Mouse (Mus musculus) thymus, adult 2 months (tissue): Measurements from ENCODE around the gene Tspan5. TPM values are rescaled to one million over a fixed set of nuclear protein-coding genes. Genes with fewer than 3 reads are reported as not detected.

Source experiments
- DNase-seq: peaks from one replicate; pipeline ENCODE4 v3.0.0; 2021
- H3K27ac ChIP-seq: fragments of 200-500 bp; 2 replicates; pipeline ENCODE4 v1.5.1; 2012; ENCODE audit warnings: low read length, control low read depth; ENCODE audit not compliant: control insufficient read depth, insufficient read depth
- H3K27me3 ChIP-seq: fragments of 200-500 bp; 2 replicates; pipeline ENCODE4 v1.6.1; 2012; ENCODE audit warnings: mild to moderate bottlenecking, low read length, moderate library complexity, mixed read lengths; ENCODE audit not compliant: control insufficient read depth, insufficient read depth
- H3K36me3 ChIP-seq: fragments of 200-500 bp; 2 replicates; pipeline ENCODE4 v1.6.1; 2012; ENCODE audit warnings: mild to moderate bottlenecking, low read length, moderate library complexity; ENCODE audit not compliant: control insufficient read depth, insufficient read depth
- H3K4me1 ChIP-seq: fragments of 200-500 bp; replicated peaks from 2 replicates; pipeline ENCODE4 v1.6.1; 2012; ENCODE audit warnings: low read length; ENCODE audit not compliant: control insufficient read depth, insufficient read depth
- H3K4me3 ChIP-seq: fragments of 200-500 bp; 2 replicates; pipeline ENCODE4 v1.5.1; 2012; ENCODE audit warnings: mild to moderate bottlenecking, low read length, control low read depth, moderate library complexity; ENCODE audit not compliant: control insufficient read depth, insufficient read depth
- CTCF ChIP-seq: fragments of 200-500 bp; IDR thresholded peaks from 2 replicates; pipeline ENCODE4 v1.5.1; 2012; ENCODE audit warnings: mild to moderate bottlenecking, control low read depth, low read length, moderate library complexity, borderline replicate concordance; ENCODE audit not compliant: control insufficient read depth, poor library complexity, insufficient read depth; ENCODE audit errors: extremely low read depth
- POLR2A ChIP-seq: fragments of 200-500 bp; IDR thresholded peaks from 2 replicates; pipeline ENCODE4 v1.6.1; 2012; ENCODE audit warnings: mild to moderate bottlenecking, low read length, control low read depth, moderate library complexity; ENCODE audit not compliant: control insufficient read depth, poor library complexity, insufficient read depth; ENCODE audit errors: extremely low read depth
- WGBS: fragments of 180-500 bp; shearing (Covaris S2); methylation state at CpG from one replicate; pipeline ENCODE4 v1.1.7; 2018; 5-methylcytosine and 5-hydroxymethylcytosine counted together
- polyA plus RNA-seq: library from polyadenylated mRNA; depleted of rRNA; stranded (reverse); fragments of >200 nt; gene quantifications from 2 replicates; pipeline ENCODE4 v1.2.3, GENCODE M21; 2012

Gene Tspan5
- polyA plus RNA-seq, 1 experiment: 15.9 TPM

GRCm38 (mm10) chr3:138819862-138820261 is 77.9 kb downstream of the Tspan5 start:
- 95% methylated on average over 6 of the region's 6 CpGs for WGBS
- Histone ChIP-seq H3K4me1 (peaks cover 6% of the 10 kb centered on the region; the same call in 1 of the 2 replicates), H3K4me3 (no peak overlapping the region), H3K36me3 (no peaks in the 10 kb centered on the region), H3K27ac (no peak overlapping the region), H3K27me3 (no peaks in the 10 kb centered on the region)
- no peak for DNase-seq
- TF ChIP-seq CTCF (no peak), POLR2A (no peak)

GRCm38 (mm10) chr3:138820296-138820695 is 78.3 kb downstream of the Tspan5 start:
- WGBS: 93% methylated on average over 5 of the region's 5 CpGs
- TF ChIP-seq CTCF (no peak), POLR2A (no peak)
- no peak for DNase-seq
- Histone ChIP-seq H3K36me3 (no peaks in the 10 kb centered on the region), H3K4me1 (peaks cover 4% of the 10 kb centered on the region; the same call in 1 of the 2 replicates), H3K27me3 (no peaks in the 10 kb centered on the region), H3K4me3 (no peak overlapping the region), H3K27ac (no peak overlapping the region)

GRCm38 (mm10) chr3:138821886-138822445 is 80.0 kb downstream of the Tspan5 start:
- Histone ChIP-seq H3K27ac (no peak overlapping the region), H3K4me3 (no peak overlapping the region), H3K27me3 (no peaks in the 10 kb centered on the region), H3K4me1 (peaks cover 4% of the 10 kb centered on the region; the same call in 1 of the 2 replicates), H3K36me3 (no peaks in the 10 kb centered on the region)
- WGBS: 88% methylated on average over 5 of the region's 5 CpGs
- no peak for DNase-seq
- no peak for TF ChIP-seq POLR2A
- no peak for TF ChIP-seq CTCF

GRCm38 (mm10) chr3:138823857-138824256 is 81.9 kb downstream of the Tspan5 start:
- no peak for DNase-seq
- Histone ChIP-seq H3K4me1 (no peaks in the 10 kb centered on the region), H3K4me3 (no peak overlapping the region), H3K36me3 (no peaks in the 10 kb centered on the region), H3K27ac (no peak overlapping the region), H3K27me3 (no peaks in the 10 kb centered on the region)
- TF ChIP-seq POLR2A (no peak), CTCF (no peak)
- 97% methylated on average over 9 of the region's 9 CpGs for WGBS

GRCm38 (mm10) chr3:138825296-138825695 is 83.3 kb downstream of the Tspan5 start:
- Histone ChIP-seq H3K36me3 (no peaks in the 10 kb centered on the region), H3K4me3 (no peak overlapping the region), H3K27ac (no peak overlapping the region), H3K27me3 (no peaks in the 10 kb centered on the region), H3K4me1 (no peaks in the 10 kb centered on the region)
- DNase-seq: no peak
- no peak for TF ChIP-seq CTCF
- no peak for TF ChIP-seq POLR2A
- WGBS: 95% methylated on average over 6 of the region's 6 CpGs

GRCm38 (mm10) chr3:138826243-138826800 is 84.3 kb downstream of the Tspan5 start:
- WGBS: 95% methylated on average over 8 of the region's 8 CpGs
- no peak for DNase-seq
- H3K4me3 ChIP-seq: no peak overlapping the region
- no peaks in the 10 kb centered on the region for H3K36me3 ChIP-seq
- TF ChIP-seq CTCF (no peak), POLR2A (no peak)
- no peak overlapping the region for H3K27ac ChIP-seq
- no peaks in the 10 kb centered on the region for H3K27me3 ChIP-seq
- no peaks in the 10 kb centered on the region for H3K4me1 ChIP-seq

- no peak for DNase-seq
- Histone ChIP-seq H3K4me1 (no peaks in the 10 kb centered on the region), H3K36me3 (no peaks in the 10 kb centered on the region), H3K4me3 (no peak overlapping the region), H3K27me3 (no peaks in the 10 kb centered on the region), H3K27ac (no peak overlapping the region)
- TF ChIP-seq CTCF (no peak), POLR2A (no peak)
- 95% methylated on average over 9 of the region's 9 CpGs for WGBS
Measured at GRCm38 (mm10) chr3:138832827-138833517, 91.0 kb downstream of the Tspan5 start.
